Mouse (Mus musculus): Measurements from ENCODE around the gene Adam11.

GRCm38 (mm10) chr11:102780986-102781351, 19.7 kb downstream of the Adam11 start:
- TF ChIP-seq POLR2A (IDR thresholded peaks at IDR 0.05; ENCODE audit: borderline replicate concordance, low read depth, low read length) = no peak
- TF ChIP-seq CTCF (IDR thresholded peaks at IDR 0.05; ENCODE audit: low read depth, low read length) = no peak
